Mouse (Mus musculus): ENCODE data around the gene 1110008P14Rik. TPM values are rescaled to one million over a fixed set of nuclear protein-coding genes. Genes with fewer than 3 reads are reported as not detected.

1110008P14Rik gene
- total RNA-seq, 2 experiments from 2014 or later: 44.1 to 49.3 TPM

DNA sequence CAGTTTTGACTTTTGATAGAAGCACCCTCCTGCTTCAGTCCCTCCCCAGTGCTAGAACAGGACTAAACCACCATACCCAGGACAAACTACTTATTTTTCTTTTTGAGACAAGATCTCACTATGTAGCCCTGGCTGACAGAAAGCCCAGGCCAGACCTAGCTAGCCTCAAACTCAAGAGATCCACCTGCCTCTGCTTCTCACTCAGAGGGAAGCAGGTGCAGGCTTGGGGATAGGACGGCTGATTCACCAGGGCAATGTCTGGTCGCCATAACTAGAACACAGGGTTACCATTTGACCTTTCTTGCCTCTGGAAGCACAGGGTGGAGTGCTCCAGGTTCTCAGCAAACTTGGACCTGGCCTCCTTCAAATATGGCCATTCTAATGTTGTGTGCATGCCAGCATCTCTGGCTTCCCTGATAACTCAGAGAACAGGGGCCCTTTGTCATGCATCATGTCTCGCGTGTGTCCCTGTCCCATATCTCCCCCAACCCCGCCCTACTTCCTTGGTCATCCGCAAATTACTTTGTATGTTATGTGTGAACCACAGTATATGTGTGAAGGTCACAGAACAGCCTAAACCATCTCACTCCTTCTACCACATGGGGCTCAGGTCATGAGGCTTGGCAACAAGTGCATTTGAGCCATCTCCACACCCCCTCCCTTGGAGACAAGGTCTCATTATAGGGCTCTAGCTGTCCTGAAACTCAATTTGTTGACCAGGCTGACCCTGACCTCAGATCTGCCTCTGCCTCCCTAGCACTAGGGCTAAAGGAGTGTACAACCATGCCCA lies 31.2 kb upstream of the 1110008P14Rik start:
- intact Hi-C loops (cut with DNase I; ENCODE audit: low total_unique reads): no loop called here
- no peak for DNase-seq

DNA sequence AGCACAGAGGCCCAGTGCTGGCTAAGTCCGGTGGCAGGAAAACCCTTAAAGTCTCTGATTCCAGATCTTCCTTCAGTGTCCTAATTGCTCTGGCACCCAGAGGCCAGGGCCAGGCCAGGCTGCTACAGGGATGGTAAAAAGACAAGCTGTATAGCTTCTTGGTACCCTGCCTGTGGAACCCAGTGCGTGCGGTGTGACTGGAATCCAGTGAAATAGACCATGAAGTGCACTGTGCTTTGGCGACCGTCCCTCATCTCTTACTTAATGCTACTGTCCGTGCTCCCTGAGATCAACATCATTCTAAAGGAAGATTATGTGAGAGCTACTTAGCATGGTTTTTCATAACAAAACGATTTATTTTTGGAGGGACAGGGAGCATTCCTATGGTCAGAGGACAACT lies 29.7 kb upstream of the 1110008P14Rik start:
- DNase-seq: no peak

DNA sequence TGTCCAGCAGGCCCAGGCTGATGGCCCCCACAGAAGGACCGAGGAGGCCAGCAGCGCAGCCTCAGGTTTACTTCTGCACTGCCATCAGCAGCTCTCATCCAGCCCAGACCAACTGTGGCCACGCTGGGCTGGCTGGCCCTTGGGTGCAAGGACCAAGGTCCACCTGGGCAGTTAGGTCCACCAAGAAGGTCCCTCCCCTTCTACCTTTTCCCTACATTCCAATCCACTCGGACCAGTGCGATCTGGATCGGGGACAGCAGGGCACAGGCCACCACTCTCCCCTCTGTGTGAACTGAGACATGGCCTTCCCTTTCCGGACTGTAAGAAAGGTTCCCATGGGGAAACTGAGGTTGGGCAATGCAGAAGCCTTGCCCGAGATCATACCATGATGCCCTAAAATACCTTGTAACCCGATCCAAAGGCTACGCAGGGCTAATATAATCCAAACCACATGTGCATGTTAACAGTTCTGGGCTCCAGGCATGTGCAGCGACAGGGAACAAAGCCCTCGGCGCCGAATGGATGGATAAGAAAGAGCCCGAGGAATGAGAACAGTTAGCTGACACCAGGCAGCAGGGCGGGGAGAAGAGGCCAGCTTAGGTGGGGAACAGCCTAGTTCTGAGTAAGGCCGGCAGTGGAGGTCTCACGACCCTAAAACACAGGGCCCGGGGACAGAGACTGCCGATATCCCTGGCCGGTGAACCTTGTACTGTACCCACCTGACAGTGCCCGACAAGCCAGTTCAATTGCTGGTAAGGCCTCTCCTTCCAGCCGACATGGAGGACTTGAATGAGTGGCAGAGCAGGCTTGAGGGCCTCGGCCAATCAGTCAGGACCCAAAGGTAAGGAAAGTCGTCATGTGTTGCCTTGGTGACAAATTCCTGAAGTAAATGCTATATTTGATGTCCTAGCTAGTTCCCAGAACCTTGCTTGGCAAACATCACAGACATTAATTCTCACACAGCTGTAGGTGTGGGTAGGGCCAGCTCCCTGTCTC lies 27.0 kb upstream of the 1110008P14Rik start:
- intact Hi-C loops (cut with DNase I; ENCODE audit: low total_unique reads): no loop called here

More for the DNA sequence above, 29.7 kb upstream of the 1110008P14Rik start:
- intact Hi-C loops (cut with DNase I; ENCODE audit: low total_unique reads): no loop called here

DNA sequence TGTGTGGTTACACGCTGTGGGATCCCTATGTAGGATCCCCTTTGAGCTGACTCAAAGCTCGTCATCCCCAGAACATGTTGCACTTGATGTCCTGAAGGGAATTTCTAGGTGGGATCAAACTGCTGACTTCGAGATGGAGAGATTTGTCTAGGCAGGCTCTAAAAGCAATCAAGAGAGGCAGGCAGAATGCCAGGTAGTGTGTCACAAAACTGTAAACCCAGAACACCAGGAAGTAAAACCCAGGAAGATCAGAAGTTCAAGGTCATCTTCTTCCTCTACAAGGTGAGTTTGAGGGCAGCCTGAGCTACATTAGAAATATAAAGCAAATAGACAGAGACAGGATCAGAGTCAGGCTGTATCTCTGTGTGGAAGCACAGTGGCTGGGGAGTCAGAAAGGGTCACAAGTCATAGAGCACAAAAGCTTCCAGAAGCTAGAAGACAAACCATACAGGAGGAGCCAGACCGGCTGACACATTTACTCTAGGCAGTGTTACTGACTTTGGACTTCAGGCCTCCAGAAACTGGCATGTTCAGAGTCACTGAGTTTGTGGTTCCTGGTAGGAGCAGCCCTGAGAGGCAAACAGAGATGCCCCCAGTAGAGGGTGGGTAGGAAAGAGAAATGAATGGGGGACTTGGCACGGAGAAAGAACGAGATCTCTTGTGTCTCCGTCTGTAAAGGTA lies 25.5 kb upstream of the 1110008P14Rik start:
- no peak for DNase-seq
- intact Hi-C loops (cut with DNase I; ENCODE audit: low total_unique reads): loop anchor here (2.0 kb wide), 1 partner anchor 78 kb away; no protein-coding TSS in a partner anchor

More for the DNA sequence above, 27.0 kb upstream of the 1110008P14Rik start:
- no peak for DNase-seq

DNA sequence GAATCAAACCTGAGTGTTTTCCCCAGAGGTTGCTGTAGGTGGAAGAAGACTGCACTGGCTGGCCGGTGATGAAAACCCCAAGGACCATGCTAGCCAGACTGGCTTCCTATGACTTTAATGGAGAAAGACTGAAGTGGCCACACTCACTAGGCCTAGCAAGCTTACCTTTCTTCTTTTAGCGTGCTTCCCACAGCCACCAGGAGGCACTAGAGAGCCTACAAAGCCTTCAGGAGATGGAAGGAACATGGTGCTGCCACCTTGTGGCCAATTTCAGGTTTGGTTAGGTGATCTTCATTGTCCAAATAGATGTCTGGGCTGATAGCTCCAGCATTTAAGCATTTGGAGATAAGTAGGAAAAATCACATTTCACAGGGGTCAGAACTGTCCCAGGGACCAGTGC lies 22.9 kb upstream of the 1110008P14Rik start:
- intact Hi-C loops (cut with DNase I; ENCODE audit: low total_unique reads): no loop called here
- peak; percentile 92 for DNase-seq

DNA sequence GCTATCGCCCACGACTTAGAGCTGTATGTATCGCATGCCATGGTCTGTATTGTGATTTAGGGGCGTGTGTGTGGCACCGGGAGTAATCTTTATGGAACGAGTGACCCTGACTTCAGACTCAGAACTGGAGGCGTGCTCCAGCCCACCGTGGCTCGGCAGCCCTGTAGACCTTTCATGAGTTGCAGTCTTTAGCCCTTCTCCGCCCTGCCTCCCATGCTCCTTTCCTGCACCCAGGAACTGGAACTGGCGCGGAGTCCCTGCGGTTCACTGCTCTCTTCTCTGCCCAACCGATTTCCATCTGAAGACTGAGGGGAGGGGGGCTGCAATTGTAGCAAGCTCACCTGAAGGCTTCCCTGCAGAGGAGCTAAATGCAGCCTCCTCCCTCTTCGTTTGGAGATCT lies 15.0 kb upstream of the 1110008P14Rik start:
- DNase-seq: no peak
- intact Hi-C loops (cut with DNase I; ENCODE audit: low total_unique reads): no loop called here

DNA sequence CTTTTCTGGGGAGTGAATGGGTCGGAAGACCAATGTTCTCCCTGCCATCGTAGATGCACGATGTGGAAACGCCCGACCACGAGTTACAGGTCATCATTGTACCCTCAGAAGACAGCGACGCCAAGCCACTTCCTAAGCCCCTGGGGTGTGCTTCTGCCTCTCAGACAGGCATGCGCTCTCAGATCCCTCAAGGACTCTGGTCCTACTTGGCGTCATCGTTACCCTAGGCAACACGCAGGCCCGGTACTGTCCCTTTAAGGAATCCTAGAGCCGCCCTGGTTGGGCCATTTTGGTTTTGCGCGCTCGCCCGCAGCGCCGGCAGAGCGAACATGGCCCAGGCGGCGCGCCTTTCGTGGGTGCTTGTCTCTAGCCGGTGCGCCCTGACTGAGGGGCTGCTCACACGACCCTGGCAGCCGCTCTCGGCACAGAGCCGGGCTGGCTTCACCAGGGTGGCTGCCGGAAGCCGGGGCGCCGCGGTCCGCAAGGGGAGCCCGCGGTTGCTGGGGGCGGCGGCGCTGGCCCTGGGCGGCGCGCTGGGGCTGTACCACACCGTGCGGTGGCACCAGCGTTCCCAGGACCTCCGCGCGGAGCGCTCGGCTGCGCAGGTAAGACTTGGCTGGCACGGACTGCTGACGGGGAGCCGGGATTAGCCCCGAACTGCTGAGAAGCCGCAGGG lies 14.3 kb upstream of the 1110008P14Rik start:
- intact Hi-C loops (cut with DNase I; ENCODE audit: low total_unique reads): no loop called here
- DNase-seq: peak; percentile 90

DNA sequence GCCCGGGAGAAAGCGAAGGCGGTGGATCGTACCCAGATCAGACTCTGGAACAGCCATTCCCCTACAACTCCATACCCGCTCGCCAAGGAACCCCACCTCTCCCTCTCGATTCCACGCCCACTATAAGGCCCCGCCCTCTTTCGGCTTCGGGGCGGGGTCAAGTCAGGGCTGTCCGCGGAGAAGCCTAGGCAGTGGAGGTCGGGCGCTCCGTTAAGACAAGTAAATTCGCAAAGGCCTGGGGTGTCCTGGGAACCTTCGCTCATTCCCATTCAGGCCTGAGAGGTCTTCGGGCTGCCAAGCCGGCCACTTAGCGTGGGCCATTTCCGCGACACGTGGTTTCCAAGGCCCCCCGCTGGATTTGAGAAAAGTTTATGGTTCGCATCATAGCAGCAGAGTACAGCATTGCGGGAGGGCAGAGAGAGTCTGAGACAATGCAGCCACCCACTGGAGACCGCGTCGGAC lies 13.8 kb upstream of the 1110008P14Rik start, which contains the start of gene Ptges2:
Ptges2 (plus strand) TSS at position 413 of the 462 bp plus-strand sequence.
- peak; percentile 89 for DNase-seq
- intact Hi-C loops (cut with DNase I; ENCODE audit: low total_unique reads): no loop called here

DNA sequence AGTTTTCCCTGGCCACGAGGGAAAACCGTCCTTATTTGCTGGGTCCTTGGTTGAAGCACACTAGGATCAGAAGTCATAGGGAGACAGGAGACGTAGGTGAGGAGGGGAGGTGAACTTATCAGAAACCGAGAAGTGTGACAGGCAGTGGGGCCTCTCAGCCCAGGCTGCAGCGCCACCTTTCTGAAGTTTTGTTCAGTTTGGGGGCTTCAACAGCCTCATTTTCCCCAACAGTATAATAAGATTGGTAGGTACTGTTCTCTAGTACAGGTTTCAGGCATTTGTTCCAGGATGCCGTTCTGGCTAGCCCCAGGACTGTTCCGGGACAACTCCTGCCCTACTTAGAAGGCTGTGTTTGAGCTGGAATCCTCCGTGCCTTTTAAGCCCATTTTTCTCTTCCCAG lies 13.2 kb upstream of the 1110008P14Rik start:
- no peak for DNase-seq
- intact Hi-C loops (cut with DNase I; ENCODE audit: low total_unique reads): no loop called here

DNA sequence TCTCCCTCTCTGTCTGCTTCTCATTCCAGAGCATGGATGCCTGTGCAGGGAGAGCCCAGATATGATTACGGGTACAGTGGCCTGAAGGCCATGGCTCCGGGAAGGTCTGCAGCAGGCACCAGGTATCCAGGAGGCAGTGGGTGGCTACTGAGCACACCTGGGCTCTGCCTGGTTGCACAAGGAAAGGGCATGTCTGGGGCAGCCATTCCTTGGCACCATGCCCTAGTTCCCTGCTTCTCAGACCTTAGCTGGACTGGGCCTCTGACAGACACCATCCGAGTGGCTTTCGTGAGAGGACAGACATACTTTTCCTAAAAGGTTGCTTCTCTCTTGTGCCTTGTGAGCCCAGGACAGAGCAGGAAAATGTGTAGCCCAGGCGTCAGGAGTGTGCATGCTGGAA lies 10.3 kb upstream of the 1110008P14Rik start:
- DNase-seq: no peak

DNA sequence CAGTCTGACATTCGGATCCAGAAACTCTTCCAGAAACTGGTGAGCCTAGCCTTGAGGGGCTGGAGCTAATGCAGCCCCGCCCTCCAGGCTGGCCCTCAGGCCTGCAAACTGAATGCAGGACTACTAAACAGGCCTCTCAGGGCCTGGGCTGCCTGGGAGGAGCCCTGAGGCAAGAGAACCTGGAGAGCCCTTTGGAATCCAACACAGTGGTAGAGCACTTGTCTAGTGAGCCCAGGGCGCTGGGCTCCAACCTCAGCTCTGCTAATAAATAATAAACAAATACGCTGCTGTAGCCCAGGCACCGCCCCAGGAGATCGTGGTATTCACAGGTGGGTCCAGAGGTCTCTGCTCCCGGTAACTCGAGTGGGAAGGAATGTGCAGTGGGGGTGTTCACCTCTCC lies 9.1 kb upstream of the 1110008P14Rik start:
- intact Hi-C loops (cut with DNase I; ENCODE audit: low total_unique reads): no loop called here
- DNase-seq: no peak

More for the DNA sequence above, 10.3 kb upstream of the 1110008P14Rik start:
- intact Hi-C loops (cut with DNase I; ENCODE audit: low total_unique reads): no loop called here

DNA sequence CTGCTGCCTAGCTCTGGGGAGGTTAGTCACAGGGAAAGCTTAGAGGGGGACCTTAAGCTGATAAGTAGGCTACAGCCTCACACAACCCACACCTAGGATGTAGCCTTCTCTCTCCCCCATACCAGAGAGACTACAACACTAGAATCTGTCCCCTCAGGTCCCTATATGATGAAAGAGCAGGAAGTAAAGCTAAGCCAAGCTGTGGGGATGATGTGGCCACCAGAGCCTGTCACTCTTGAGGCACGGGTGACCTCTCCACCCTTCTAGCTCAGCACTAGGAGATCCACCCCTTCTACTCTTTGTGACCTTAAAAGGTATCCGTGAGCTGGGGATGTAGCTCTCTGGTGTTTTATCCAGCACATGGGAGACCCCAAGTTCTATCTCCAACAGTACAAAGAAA lies 7.4 kb upstream of the 1110008P14Rik start:
- DNase-seq: no peak
- intact Hi-C loops (cut with DNase I; ENCODE audit: low total_unique reads): no loop called here

DNA sequence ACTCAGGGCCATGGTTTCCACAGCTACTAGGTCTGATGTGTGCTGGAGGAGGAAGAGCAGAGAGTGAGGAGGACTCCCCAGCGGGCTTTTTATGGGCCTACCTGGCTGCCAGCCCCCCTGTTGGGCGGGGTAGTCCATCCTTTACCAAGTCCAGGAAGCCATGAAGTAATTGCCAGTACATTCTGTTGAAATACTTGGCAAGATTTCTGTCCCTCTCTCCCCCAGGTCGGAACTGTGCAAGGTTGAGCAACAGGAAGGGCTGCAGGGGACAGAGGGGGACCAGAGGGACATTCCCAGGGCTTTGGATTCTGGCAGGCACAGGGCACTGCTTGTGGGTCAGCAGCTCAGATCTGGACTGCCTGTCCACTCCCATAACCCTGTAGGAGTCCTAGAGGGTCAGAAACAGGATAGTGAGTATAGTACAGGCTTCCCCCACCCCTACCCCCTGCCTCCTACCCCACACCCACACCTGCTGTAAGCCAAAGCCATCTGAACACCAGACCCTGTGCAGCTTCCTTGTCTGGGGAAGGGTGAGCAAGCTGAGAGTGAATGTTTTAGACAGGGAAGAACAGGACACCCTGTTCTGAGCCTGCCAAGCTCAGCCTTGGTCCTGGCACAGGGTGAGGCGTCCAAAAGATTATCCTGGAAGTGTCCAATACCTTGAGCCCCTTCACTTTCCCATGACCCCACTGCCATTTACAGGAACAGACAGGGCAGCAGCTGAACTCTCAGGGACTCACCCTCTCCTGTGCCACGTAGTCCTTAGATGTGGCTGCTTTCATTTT lies 6.2 kb upstream of the 1110008P14Rik start, which contains the start of gene Lcn2:
Lcn2 (minus strand) TSS at position 547 of the 785 bp plus-strand sequence.
- no peak for DNase-seq
- intact Hi-C loops (cut with DNase I; ENCODE audit: low total_unique reads): no loop called here

DNA sequence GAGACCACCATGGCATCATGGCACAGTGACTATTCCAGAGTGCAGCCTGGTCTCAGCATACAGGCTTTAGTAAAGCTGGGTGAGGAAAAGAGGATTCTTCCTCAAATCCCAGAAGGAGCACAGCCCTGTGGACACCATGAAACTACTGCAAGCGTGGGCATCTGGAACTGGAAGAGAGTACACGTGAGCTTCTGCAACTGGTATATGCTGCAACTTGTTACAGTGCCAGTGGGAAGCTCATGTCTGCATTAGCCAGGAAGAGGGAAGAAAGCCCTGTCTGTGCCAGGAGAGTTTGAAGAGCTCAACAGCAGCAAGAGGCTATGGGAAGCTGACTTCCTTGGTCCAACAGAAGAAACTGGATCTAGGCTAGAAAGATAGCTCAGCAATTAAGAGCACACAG lies 951 bp upstream of the 1110008P14Rik start:
- intact Hi-C loops (cut with DNase I; ENCODE audit: low total_unique reads): no loop called here

DNA sequence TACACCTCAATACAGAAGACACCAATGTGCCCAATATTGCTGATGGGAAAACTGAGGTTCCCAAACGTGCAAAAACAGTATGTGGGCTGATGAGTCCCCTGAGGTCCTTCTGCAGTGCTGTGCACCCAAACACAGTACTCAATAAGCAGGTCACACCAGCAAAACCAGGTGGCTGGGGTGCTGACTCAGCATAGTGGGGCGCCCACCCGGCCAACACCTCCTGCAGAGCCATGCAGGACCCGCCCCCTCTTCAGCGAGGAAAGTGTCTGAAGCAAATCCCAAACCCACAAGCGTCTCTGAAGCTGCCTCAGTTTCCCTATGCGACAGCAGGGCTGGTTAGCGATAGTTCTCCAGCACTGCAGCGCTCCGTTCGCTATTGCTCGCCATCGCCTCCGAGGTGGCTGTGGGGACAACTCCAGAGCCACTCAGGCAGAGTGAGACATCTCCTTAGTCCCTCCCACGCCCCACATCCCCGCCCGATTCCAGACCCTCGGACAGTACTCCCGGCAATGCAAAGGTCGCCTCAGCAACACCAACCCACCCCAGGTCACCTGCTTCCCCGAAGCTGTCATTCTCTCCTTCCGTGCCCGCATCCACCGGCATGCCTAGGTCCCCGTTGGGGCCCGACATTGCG lies 480 bp downstream of the 1110008P14Rik start:
- intact Hi-C loops (cut with DNase I; ENCODE audit: low total_unique reads): no loop called here

More for the DNA sequence above, 951 bp upstream of the 1110008P14Rik start:
- no peak for DNase-seq

DNA sequence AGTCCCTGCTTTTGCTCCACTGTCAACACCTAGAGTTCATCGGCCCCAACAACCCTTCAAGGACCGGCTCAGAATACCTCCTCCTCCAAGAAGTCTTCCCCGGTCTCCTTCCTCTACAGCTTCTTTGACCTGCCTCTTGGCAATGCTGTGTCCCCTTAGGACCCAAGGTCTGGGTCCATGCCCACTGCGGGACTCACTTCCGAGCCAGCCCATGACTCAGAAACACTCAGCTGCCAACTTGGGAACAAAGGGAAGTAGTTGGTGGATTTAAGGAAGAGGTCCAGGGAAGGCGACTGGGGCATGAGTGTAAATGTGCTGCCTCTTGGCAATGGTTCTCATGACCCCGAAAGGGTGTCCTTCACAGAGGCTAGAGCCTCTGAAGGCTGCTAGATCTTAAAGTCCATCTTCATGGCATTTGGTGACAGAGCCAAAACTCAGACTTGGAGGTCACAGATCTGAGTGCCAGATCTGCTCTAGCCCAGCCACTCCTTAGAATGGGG lies 1.7 kb downstream of the 1110008P14Rik start:
- DNase-seq: no peak
- intact Hi-C loops (cut with DNase I; ENCODE audit: low total_unique reads): no loop called here

More for the DNA sequence above, 480 bp downstream of the 1110008P14Rik start:
- peak; percentile 33 for DNase-seq

DNA sequence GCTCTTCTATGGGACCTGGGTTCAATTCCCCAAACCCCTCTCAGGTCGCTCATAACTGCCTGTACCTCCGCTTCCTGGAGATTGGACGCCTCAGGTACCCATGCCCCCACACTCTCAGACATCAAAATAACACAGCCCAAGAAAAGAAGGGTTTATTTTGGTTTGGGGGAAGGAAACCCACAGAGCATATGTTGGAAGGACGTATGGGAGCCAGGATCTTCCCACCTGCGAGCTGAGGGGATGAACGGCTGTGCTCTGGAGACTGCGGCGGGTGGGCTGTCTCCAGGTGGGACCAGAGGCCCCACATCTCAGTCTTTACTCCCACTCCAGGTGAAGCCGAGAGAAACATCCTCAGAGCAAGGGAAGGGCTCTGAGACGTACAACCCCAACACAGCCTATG lies 4.8 kb downstream of the 1110008P14Rik start:
- DNase-seq: no peak
- intact Hi-C loops (cut with DNase I; ENCODE audit: low total_unique reads): no loop called here

Data from gastrocnemius, postnatal 14 days (tissue).